Mouse (Mus musculus) liver, postnatal 0 days (tissue): ENCODE measurements around the gene Dgcr2.

ENCODE experiments used
- CTCF ChIP-seq: sonication (generic); IDR thresholded peaks from 2 replicates; pipeline ENCODE4 v1.5.1; 2016; ENCODE audit warnings: antibody characterized with exemption, low read depth
- EP300 ChIP-seq: IDR thresholded peaks from 2 replicates; pipeline ENCODE4 v1.6.1; 2016; ENCODE audit warnings: antibody characterized with exemption, low read depth, mild to moderate bottlenecking

- no peak for TF ChIP-seq EP300
- TF ChIP-seq CTCF = no peak
Observed at GRCm38 (mm10) chr16:17833681-17834399, 64.5 kb downstream of the Dgcr2 start.
